Mouse (Mus musculus) liver, embryonic 11.5 days (tissue): ENCODE measurements around the gene Capza3. TPM values are rescaled to one million over a fixed set of nuclear protein-coding genes. Genes with fewer than 3 reads are reported as not detected.

Experiments
- ATAC-seq: fragments of 200-750 bp; cut with Nextera tagmentation; replicated peaks from 2 replicates; pipeline ENCODE4 v1.8.0; 2017; ENCODE audit warnings: moderate number of reproducible peaks, mild to moderate bottlenecking, moderate TSS enrichment, moderate library complexity; ENCODE audit not compliant: low FRiP score
- DNase-seq: peaks from one replicate; pipeline ENCODE4 v3.0.0-alpha.2; 2017; ENCODE audit warnings: low spot score
- H3K27ac ChIP-seq: fragments of 300-500 bp; sonication (generic); 2 replicates; pipeline ENCODE4 v1.5.1; 2014; ENCODE audit warnings: mild to moderate bottlenecking, low read depth, low read length, control low read depth
- H3K27me3 ChIP-seq: fragments of 300-500 bp; sonication (generic); replicated peaks from 2 replicates; pipeline ENCODE4 v1.6.1; 2014; ENCODE audit warnings: low read length, mixed read lengths; ENCODE audit not compliant: control insufficient read depth, insufficient read depth
- H3K36me3 ChIP-seq: fragments of 300-500 bp; sonication (generic); 2 replicates; pipeline ENCODE4 v1.6.1; 2014; ENCODE audit warnings: mild to moderate bottlenecking, low read length, moderate library complexity, mixed read lengths; ENCODE audit not compliant: control insufficient read depth, insufficient read depth
- H3K4me1 ChIP-seq: fragments of 300-500 bp; sonication (generic); replicated peaks from 2 replicates; pipeline ENCODE4 v1.6.1; 2014; ENCODE audit warnings: low read length, mixed read lengths; ENCODE audit not compliant: control insufficient read depth, insufficient read depth
- H3K4me2 ChIP-seq: fragments of 300-500 bp; sonication (generic); 2 replicates; pipeline ENCODE4 v1.6.1; 2014; ENCODE audit warnings: mild to moderate bottlenecking, control low read depth, moderate library complexity
- H3K4me3 ChIP-seq: fragments of 300-500 bp; sonication (generic); 2 replicates; pipeline ENCODE4 v1.5.1; 2014; ENCODE audit warnings: low read depth, low read length, control low read depth
- H3K9ac ChIP-seq: fragments of 300-500 bp; sonication (generic); 2 replicates; pipeline ENCODE4 v1.6.1; 2014; ENCODE audit warnings: low read depth, low read length, control low read depth
- H3K9me3 ChIP-seq: fragments of 300-500 bp; sonication (generic); 2 replicates; pipeline ENCODE4 v1.6.1; 2016; ENCODE audit warnings: low read length, inconsistent platforms, mixed read lengths; ENCODE audit not compliant: control insufficient read depth
- WGBS: fragments of 180-500 bp; shearing (Covaris S2); extraction: QIAGEN DNeasy Blood & Tissue Kit; methylation state at CpG from one replicate; pipeline ENCODE4 v1.1.7; 2014; 5-methylcytosine and 5-hydroxymethylcytosine counted together
- polyA plus RNA-seq: library from polyadenylated mRNA; unstranded; fragments of >200 nt; fragmentation: Nextera tagmentation; extraction: Ambion mirVana; gene quantifications from 2 replicates; pipeline ENCODE4 v1.2.1, GENCODE M21; 2014

Capza3 gene
- not detected in 2 replicates for polyA plus RNA-seq

- H3K27ac ChIP-seq: no peak within 1 kb of the TSS
- no peaks in the 10 kb centered on the region for H3K36me3 ChIP-seq
- no peak for DNase-seq
- no peak within 1 kb of the TSS for H3K4me2 ChIP-seq
- 95% methylated on average over 7 of the region's 7 CpGs for WGBS
- H3K9ac ChIP-seq: no peak within 1 kb of the TSS
- no peaks in the 10 kb centered on the region for H3K4me1 ChIP-seq
- no peak for ATAC-seq
- no peaks in the 10 kb centered on the region for H3K27me3 ChIP-seq
- H3K9me3 ChIP-seq: no peaks in the 10 kb centered on the region
- H3K4me3 ChIP-seq: no peak within 1 kb of the TSS
Observed at GRCm38 (mm10) chr6:140040952-140041351, at the start of gene Capza3. Gene Capza3, plus strand, starts transcription at chr6:140041252.

GRCm38 (mm10) chr6:140005181-140005580 lies 35.9 kb upstream of the Capza3 start:
- DNase-seq: no peak

GRCm38 (mm10) chr6:140024404-140024803 lies 16.6 kb upstream of the Capza3 start:
- DNase-seq (no peak), ATAC-seq (no peak)
- H3K9ac ChIP-seq: no peak overlapping the region
- H3K9me3 ChIP-seq: no peaks in the 10 kb centered on the region
- no peaks in the 10 kb centered on the region for H3K27me3 ChIP-seq
- no peak overlapping the region for H3K4me2 ChIP-seq
- H3K4me3 ChIP-seq: no peak overlapping the region
- no peaks in the 10 kb centered on the region for H3K36me3 ChIP-seq
- 72% methylated on average over 7 of the region's 7 CpGs for WGBS
- no peaks in the 10 kb centered on the region for H3K4me1 ChIP-seq
- no peak overlapping the region for H3K27ac ChIP-seq

More at GRCm38 (mm10) chr6:140005181-140005580, 35.9 kb upstream of the Capza3 start:
- ATAC-seq: no peak
- H3K36me3 ChIP-seq: no peaks in the 10 kb centered on the region
- H3K4me3 ChIP-seq: no peak overlapping the region
- H3K4me1 ChIP-seq: no peaks in the 10 kb centered on the region
- 61% methylated on average over 3 of the region's 3 CpGs for WGBS
- H3K4me2 ChIP-seq: no peak overlapping the region
- peaks cover 2% of the 10 kb centered on the region; the same call in 1 of the 2 replicates for H3K9me3 ChIP-seq
- no peak overlapping the region for H3K9ac ChIP-seq
- no peak overlapping the region for H3K27ac ChIP-seq
- no peaks in the 10 kb centered on the region for H3K27me3 ChIP-seq

DNA sequence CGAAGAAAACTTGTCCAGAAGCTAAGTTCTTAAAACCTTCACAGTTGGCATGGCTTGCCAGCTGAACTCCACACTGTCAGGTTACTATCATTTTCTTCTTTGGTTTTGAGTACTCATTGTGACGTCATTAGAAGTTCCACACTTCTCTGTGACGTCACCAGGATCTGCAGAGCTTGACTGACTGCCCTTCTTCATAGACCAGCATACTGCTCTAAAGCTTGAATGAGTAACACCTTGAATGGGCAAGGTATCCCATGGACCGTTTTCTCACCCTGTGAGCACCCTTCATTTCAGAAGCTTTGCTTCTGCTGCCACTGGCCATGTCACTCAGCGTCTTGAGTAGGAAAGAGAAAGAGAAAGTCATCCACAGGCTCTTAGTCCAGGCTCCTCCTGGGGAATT lies 305 bp downstream of the Capza3 start, which contains the start of gene Plcz1:
Plcz1 (minus strand) TSS at position 101 of the 400 bp plus-strand sequence.
- H3K4me1 ChIP-seq: no peaks in the 10 kb centered on the region
- no peak for ATAC-seq
- no peaks in the 10 kb centered on the region for H3K27me3 ChIP-seq
- H3K27ac ChIP-seq: no peak within 1 kb of the TSS
- no peak within 1 kb of the TSS for H3K4me2 ChIP-seq
- DNase-seq: no peak
- H3K36me3 ChIP-seq: no peaks in the 10 kb centered on the region
- no peak within 1 kb of the TSS for H3K4me3 ChIP-seq
- 73% methylated on average over 5 of the region's 5 CpGs for WGBS
- no peaks in the 10 kb centered on the region for H3K9me3 ChIP-seq
- H3K9ac ChIP-seq: no peak within 1 kb of the TSS

DNA sequence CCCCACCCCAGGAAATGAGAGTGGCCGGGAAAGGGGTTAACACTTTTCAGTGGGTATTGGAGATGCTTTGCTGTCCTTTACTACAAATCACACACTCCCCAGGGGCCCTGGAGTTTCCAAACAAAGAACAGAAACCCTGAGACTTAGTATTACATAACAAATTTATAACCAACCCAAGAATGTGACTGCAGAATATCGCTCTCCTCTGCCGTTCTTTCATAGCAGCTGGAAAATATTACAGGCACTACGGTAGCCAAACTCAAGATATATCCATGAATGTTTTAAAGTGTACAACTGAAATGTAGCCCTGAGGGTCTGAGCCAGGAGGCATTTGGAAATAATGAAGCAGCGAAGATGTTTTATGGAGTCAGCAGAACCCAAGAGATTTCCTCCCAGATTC lies 10.4 kb downstream of the Capza3 start:
- Histone ChIP-seq H3K27ac (no peak overlapping the region), H3K27me3 (no peaks in the 10 kb centered on the region), H3K9me3 (no peaks in the 10 kb centered on the region), H3K9ac (no peak overlapping the region), H3K4me2 (no peak overlapping the region), H3K4me1 (no peaks in the 10 kb centered on the region), H3K4me3 (no peak overlapping the region), H3K36me3 (no peaks in the 10 kb centered on the region)
- no peak for ATAC-seq
- 76% methylated on average over 5 of the region's 5 CpGs for WGBS
- no peak for DNase-seq

DNA sequence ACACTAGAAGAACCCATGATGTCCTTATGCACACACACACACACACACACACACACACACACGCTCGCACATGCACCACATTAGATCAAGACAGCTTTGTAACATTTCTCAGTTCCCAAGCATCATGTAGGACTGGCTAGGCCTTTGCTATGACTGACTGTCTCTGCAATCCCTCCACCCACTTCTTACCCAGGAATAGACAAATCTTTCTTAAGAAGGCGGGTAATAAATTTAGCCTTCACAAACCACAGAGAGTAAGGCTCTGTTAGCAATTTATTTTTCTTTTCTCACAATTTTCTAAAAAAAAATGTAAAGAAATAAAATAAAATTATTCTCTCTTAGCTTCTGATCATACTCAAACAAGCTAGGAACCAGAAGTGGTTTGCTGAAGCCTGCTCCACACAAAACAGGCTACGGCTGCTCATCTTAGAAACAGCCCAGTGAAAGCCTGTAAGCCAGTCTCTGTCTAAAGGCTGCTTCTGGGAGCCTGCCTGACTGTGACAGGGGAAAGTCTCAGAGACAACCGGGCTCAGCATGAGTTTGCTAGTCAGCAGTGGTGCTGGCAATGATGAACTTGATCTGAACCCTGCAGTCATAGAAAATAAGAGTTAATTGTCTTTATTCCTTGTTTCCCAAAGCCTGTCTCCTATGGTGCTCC lies 13.3 kb downstream of the Capza3 start:
- ATAC-seq: no peak
- Histone ChIP-seq H3K9me3 (no peaks in the 10 kb centered on the region), H3K27me3 (no peaks in the 10 kb centered on the region), H3K4me2 (no peak overlapping the region), H3K4me1 (no peaks in the 10 kb centered on the region), H3K4me3 (no peak overlapping the region), H3K27ac (no peak overlapping the region), H3K36me3 (no peaks in the 10 kb centered on the region), H3K9ac (no peak overlapping the region)
- WGBS: 75% methylated on average over 5 of the region's 5 CpGs
- DNase-seq: no peak

DNA sequence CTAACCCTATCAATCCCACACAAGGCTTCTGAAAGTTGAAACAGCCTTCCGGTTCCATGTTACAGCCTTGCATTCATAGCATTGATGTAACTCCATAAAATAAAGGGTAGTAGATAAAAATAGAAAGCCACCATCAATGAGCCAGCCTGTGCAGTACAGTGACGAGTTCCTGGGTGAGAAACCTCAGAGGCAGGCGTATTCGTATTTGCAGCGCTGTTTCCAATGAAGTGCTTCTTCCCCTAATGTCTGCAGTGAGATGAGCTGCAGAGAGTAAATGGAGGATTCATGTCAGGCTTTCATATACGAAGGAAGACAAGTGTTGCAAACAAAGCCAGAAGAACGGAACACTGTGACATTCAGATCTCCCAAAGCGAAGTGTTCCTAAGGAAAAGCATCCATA lies 28.1 kb downstream of the Capza3 start:
- no peak overlapping the region for H3K4me3 ChIP-seq
- 87% methylated on average over 8 of the region's 8 CpGs for WGBS
- ATAC-seq: no peak
- no peak overlapping the region for H3K4me2 ChIP-seq
- peaks cover 5% of the 10 kb centered on the region; the same call in 1 of the 2 replicates for H3K9me3 ChIP-seq
- no peaks in the 10 kb centered on the region for H3K4me1 ChIP-seq
- DNase-seq: no peak
- H3K9ac ChIP-seq: no peak overlapping the region
- no peak overlapping the region for H3K27ac ChIP-seq
- H3K27me3 ChIP-seq: no peaks in the 10 kb centered on the region
- H3K36me3 ChIP-seq: no peaks in the 10 kb centered on the region

GRCm38 (mm10) chr6:140080933-140081332 lies 39.9 kb downstream of the Capza3 start:
- H3K9ac ChIP-seq: no peak overlapping the region
- no peak for DNase-seq

DNA sequence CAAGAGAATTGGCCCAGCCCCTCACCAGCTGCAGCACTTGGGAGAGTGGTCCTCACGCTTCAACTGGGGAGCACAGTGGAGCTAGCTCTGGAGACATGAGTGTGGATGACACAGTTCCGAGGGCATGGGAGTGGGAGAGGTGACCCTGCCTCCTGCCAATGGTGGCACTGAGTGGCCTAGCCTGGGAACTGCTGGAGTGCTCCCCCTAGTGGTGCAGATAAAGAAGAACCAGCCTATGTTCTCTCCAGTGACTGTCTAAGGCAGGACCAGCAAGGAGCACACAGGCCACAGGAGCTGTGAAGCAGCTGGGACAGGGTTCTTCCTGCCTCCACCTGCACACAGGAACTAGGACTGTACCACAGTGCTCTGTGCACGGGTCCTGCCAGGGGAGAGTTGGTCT lies 40.7 kb downstream of the Capza3 start:
- Histone ChIP-seq H3K36me3 (no peaks in the 10 kb centered on the region), H3K9ac (no peak overlapping the region), H3K4me2 (no peak overlapping the region), H3K27me3 (no peaks in the 10 kb centered on the region), H3K4me3 (no peak overlapping the region), H3K9me3 (no peaks in the 10 kb centered on the region), H3K4me1 (0 out of 2 replicates have a peak, but pooled peaks cover 3% of the 10 kb centered on the region), H3K27ac (no peak overlapping the region)
- no peak for DNase-seq
- 68% methylated on average over 3 of the region's 3 CpGs for WGBS
- ATAC-seq: peak; percentile 54

More at GRCm38 (mm10) chr6:140080933-140081332, 39.9 kb downstream of the Capza3 start:
- no peaks in the 10 kb centered on the region for H3K36me3 ChIP-seq
- 73% methylated on average over 7 of the region's 7 CpGs for WGBS
- H3K4me1 ChIP-seq: 0 out of 2 replicates have a peak, but pooled peaks cover 3% of the 10 kb centered on the region
- no peaks in the 10 kb centered on the region for H3K9me3 ChIP-seq
- H3K4me3 ChIP-seq: no peak overlapping the region
- no peak overlapping the region for H3K4me2 ChIP-seq
- no peak overlapping the region for H3K27ac ChIP-seq
- ATAC-seq: no peak
- no peaks in the 10 kb centered on the region for H3K27me3 ChIP-seq
